Mouse (Mus musculus) cortical plate, adult 2 months (tissue): ENCODE measurements around the gene Vapb.

Experiments used
- CTCF ChIP-seq: fragments of 200-500 bp; IDR thresholded peaks from 2 replicates; pipeline ENCODE4 v1.5.1; 2011; ENCODE audit warnings: mild to moderate bottlenecking, control low read depth, low read length; ENCODE audit not compliant: insufficient read depth; ENCODE audit errors: extremely low read depth
- POLR2A ChIP-seq: fragments of 200-500 bp; IDR thresholded peaks from 2 replicates; pipeline ENCODE4 v1.6.1; 2011; ENCODE audit warnings: mild to moderate bottlenecking, low read length, control low read depth; ENCODE audit not compliant: insufficient read depth; ENCODE audit errors: extremely low read depth

DNA sequence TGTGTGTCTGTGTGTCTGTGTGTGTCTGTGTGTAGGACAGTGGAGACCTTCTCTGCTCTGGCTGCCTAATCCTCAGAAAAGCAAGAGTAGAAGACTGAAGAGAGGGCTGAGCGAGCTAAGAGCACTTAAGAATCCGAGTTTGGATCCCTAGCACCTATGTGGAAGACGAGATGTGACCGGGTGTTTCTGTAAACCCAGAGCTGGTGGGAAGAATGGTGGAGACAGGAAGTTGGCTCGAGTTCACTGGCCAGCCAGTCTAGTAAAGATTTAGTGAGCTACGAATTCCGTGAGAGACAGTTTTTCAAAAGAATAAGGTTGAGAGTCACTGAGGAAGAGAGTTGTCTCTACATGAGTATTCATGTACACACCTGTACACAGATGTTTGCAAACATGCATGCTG, 69.3 kb downstream of the Vapb start:
- TF ChIP-seq CTCF (no peak), POLR2A (no peak)
